Mouse (Mus musculus): ENCODE results near the gene Plekhh1.

Plekhh1 gene

GRCm38 (mm10) chr12:79034331-79034730 lies 5.4 kb downstream of the Plekhh1 start:
- no peak for DNase-seq

- DNase-seq = no peak
Observed at GRCm38 (mm10) chr12:79035349-79035748, 6.4 kb downstream of the Plekhh1 start.

- no peak for DNase-seq
Observed at GRCm38 (mm10) chr12:79039708-79040107, 10.7 kb downstream of the Plekhh1 start.

- no peak for DNase-seq
Observed at GRCm38 (mm10) chr12:79040201-79040827, 11.4 kb downstream of the Plekhh1 start.

- DNase-seq = no peak
Observed at GRCm38 (mm10) chr12:79041436-79041835, 12.5 kb downstream of the Plekhh1 start.

GRCm38 (mm10) chr12:79044668-79045067 lies 15.7 kb downstream of the Plekhh1 start:
- DNase-seq = no peak

GRCm38 (mm10) chr12:79046171-79046570 lies 17.2 kb downstream of the Plekhh1 start:
- peak in 1 of 2 experiments; percentile 24 for DNase-seq

- no peak for DNase-seq
Observed at GRCm38 (mm10) chr12:79047203-79047602, 18.2 kb downstream of the Plekhh1 start.

- DNase-seq = no peak
Observed at GRCm38 (mm10) chr12:79048898-79049297, 19.9 kb downstream of the Plekhh1 start.

GRCm38 (mm10) chr12:79049807-79050206 lies 20.8 kb downstream of the Plekhh1 start:
- no peak for DNase-seq

- DNase-seq = no peak
Observed at GRCm38 (mm10) chr12:79050545-79051212, 21.7 kb downstream of the Plekhh1 start.

- DNase-seq = peak; percentile 38 to 42
Observed at GRCm38 (mm10) chr12:79052073-79052472, 23.1 kb downstream of the Plekhh1 start.

GRCm38 (mm10) chr12:79055276-79055675 lies 26.3 kb downstream of the Plekhh1 start:
- DNase-seq = no peak

- DNase-seq = no peak
Observed at GRCm38 (mm10) chr12:79059573-79059972, 30.6 kb downstream of the Plekhh1 start.

- DNase-seq = no peak
Observed at GRCm38 (mm10) chr12:79060134-79060533, 31.2 kb downstream of the Plekhh1 start.

- DNase-seq = no peak
Observed at GRCm38 (mm10) chr12:79060766-79061652, 32.0 kb downstream of the Plekhh1 start.

GRCm38 (mm10) chr12:79064451-79064850 lies 35.5 kb downstream of the Plekhh1 start:
- DNase-seq = no peak

GRCm38 (mm10) chr12:79066431-79066830 lies 37.5 kb downstream of the Plekhh1 start:
- DNase-seq = no peak

- no peak for DNase-seq
Observed at GRCm38 (mm10) chr12:79067526-79067925, 38.6 kb downstream of the Plekhh1 start.

GRCm38 (mm10) chr12:79068306-79068705 lies 39.3 kb downstream of the Plekhh1 start:
- DNase-seq = no peak

GRCm38 (mm10) chr12:79069187-79069608 lies 40.2 kb downstream of the Plekhh1 start:
- no peak for DNase-seq

GRCm38 (mm10) chr12:79069916-79070315 lies 41.0 kb downstream of the Plekhh1 start:
- DNase-seq = no peak

- DNase-seq = no peak
Observed at GRCm38 (mm10) chr12:79070736-79071333, 41.9 kb downstream of the Plekhh1 start.

Data from cerebellum, postnatal 10 days (tissue).